Mouse (Mus musculus) small intestine, adult 2 months (tissue): ENCODE data around the gene Clvs2. TPM values are rescaled to one million over a fixed set of nuclear protein-coding genes. Genes with fewer than 3 reads are reported as not detected.

ENCODE experiments used
- H3K27ac ChIP-seq: fragments of 200-500 bp; 2 replicates; pipeline ENCODE4 v1.5.1; 2012; ENCODE audit warnings: low read depth, low read length, control low read depth, inconsistent platforms; ENCODE audit not compliant: insufficient read depth
- H3K27me3 ChIP-seq: fragments of 200-500 bp; 2 replicates; pipeline ENCODE4 v1.6.1; 2012; ENCODE audit warnings: mild to moderate bottlenecking, moderate library complexity, low read length, inconsistent platforms; ENCODE audit not compliant: control insufficient read depth, insufficient read depth
- H3K36me3 ChIP-seq: fragments of 200-500 bp; 2 replicates; pipeline ENCODE4 v1.6.1; 2012; ENCODE audit warnings: mild to moderate bottlenecking, low read length, control low read depth, inconsistent platforms; ENCODE audit not compliant: control insufficient read depth, insufficient read depth
- H3K4me1 ChIP-seq: fragments of 200-500 bp; 2 replicates; pipeline ENCODE4 v1.6.1; 2012; ENCODE audit warnings: low read length, inconsistent platforms, mixed read lengths; ENCODE audit not compliant: control insufficient read depth, insufficient read depth, insufficient read length
- H3K4me3 ChIP-seq: fragments of 200-500 bp; 2 replicates; pipeline ENCODE4 v1.5.1; 2012; ENCODE audit warnings: low read depth, mild to moderate bottlenecking, control low read depth, inconsistent platforms, low read length, moderate library complexity
- CTCF ChIP-seq: fragments of 200-500 bp; IDR thresholded peaks from 2 replicates; pipeline ENCODE4 v1.5.1; 2012; ENCODE audit warnings: low read depth, mild to moderate bottlenecking, control low read depth, inconsistent platforms, low read length, moderate library complexity, mixed read lengths; ENCODE audit not compliant: insufficient replicate concordance, insufficient read length; ENCODE audit errors: extremely low read depth
- POLR2A ChIP-seq: fragments of 200-500 bp; IDR thresholded peaks from 2 replicates; pipeline ENCODE4 v1.6.1; 2012; ENCODE audit warnings: low read depth, mild to moderate bottlenecking, control low read depth, inconsistent platforms, low read length, moderate library complexity
- WGBS: fragments of 180-500 bp; shearing (Covaris S2); methylation state at CpG from one replicate; pipeline ENCODE4 v1.1.7; 2018; 5-methylcytosine and 5-hydroxymethylcytosine counted together
- polyA plus RNA-seq: library from polyadenylated mRNA; depleted of rRNA; stranded (reverse); fragments of >200 nt; gene quantifications from 2 replicates; pipeline ENCODE4 v1.2.3, GENCODE M21; 2012; rRNA removed

Clvs2 gene
- polyA plus RNA-seq, result not detected in 2 replicates

DNA sequence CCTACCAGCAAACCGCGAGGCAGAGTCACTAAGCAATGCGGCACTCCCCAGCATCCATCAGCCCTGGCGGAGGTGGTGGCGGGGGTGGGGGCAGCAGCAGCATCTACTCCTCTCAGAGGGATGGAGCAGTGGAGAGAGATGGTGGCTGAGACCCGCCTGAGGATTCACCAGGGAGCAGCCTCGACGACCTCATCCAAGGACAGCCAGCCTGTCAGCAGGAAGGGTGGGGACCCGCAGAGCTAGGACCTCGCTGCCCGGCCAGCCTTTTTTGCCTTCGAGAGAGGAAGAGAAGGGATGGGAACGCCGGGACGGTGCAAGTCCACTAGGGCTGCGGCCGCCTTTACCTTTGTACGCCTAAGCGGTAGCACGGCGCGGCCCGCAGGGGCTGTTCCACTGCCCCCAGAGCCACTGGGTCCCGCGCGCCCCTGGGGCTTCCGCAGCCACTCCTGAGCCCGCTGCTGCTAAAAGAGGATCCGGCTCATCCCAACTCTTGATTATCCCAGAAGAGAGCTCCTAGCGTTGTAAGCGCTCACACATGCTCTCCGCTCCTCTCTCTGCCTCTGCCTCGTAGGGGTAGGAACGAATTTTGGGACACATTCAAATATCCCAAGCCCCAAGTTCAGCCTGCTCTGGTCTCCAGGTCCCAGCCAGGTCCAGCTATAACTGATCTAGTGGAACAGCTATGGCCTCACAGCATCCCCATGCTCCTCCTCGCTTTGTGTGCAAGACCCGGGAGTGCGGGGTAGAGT is at the start of gene Clvs2:
Clvs2 (minus strand) TSS at position 639 of the 749 bp plus-strand sequence.
- no peaks in the 10 kb centered on the region for H3K27me3 ChIP-seq
- H3K4me1 ChIP-seq, result no peaks in the 10 kb centered on the region
- no peak within 1 kb of the TSS for H3K27ac ChIP-seq
- H3K36me3 ChIP-seq, result no peaks in the 10 kb centered on the region
- TF ChIP-seq POLR2A, result no peak
- no peak for TF ChIP-seq CTCF
- H3K4me3 ChIP-seq, result no peak within 1 kb of the TSS
- WGBS, result 16% methylated on average over 37 of the region's 37 CpGs

DNA sequence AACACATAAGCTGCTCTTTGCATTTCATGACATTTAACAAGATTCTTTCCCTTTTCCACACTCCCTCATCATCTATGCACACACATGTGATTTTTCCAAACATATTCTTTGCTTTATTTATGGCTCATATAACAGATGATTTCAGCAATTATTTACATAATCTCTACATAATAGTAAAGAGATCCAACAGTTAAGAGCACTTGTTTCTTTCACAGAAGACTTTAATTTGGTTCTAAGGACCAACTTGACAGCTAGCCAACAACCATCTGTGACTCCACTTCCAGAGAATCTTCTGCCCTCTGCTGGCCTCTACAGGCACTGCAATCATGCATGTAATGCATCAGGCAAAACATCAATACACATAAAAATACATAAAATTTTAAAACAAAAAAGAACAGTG is 28.6 kb upstream of the Clvs2 start:
- Histone ChIP-seq H3K27me3 (no peaks in the 10 kb centered on the region), H3K36me3 (no peaks in the 10 kb centered on the region), H3K4me1 (no peaks in the 10 kb centered on the region), H3K4me3 (no peak overlapping the region), H3K27ac (no peak overlapping the region)
- no peak for TF ChIP-seq CTCF
- no peak for TF ChIP-seq POLR2A

DNA sequence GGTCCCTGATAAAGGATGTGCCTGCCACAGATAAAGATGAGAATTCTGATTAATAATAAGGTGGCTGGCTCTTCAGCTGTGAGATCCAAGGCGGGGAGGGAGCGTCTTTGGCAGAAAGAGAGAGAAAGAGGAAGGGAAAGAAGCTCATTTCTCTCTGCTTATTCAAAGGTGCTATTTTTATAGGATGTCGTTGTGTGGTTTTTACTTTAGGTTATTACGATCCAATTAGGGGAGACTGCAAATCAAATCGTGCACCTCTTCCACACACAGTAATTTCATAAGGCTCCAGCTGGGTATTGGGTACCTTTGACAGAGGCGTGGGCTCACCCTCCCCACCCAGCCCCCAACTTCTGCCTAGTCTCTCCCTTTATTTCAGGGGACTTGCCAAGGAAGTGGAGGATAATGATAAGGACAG is 985 bp downstream of the Clvs2 start:
- TF ChIP-seq CTCF (no peak), POLR2A (no peak)
- WGBS, result 55% methylated on average over 6 of the region's 6 CpGs

DNA sequence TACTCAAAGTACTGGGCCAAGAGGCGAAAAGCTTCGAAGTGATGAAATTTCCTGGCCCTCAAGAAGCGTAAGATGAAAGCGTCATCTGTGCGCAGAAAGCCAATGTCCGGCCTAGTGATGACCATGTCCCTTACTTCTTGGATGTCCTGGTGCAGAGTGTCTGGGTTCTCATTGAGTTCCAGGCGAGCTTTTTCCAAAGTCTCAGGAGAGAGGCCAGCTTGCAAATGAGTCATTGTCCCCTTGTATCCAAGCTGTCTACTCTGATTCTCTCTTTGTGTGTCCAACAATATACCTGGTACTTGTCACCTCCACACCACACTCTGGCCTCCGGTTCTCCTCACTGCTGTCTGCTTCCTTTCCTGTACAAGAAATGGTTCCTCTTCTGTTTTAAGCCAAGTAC is 1.9 kb downstream of the Clvs2 start:
- Histone ChIP-seq H3K36me3 (no peaks in the 10 kb centered on the region), H3K4me3 (no peak overlapping the region), H3K27me3 (no peaks in the 10 kb centered on the region), H3K27ac (no peak overlapping the region), H3K4me1 (no peaks in the 10 kb centered on the region)
- TF ChIP-seq POLR2A (no peak), CTCF (no peak)
- WGBS, result 88% methylated on average over 8 of the region's 8 CpGs

More for the DNA sequence above, 985 bp downstream of the Clvs2 start:
- Histone ChIP-seq H3K36me3 (no peaks in the 10 kb centered on the region), H3K4me3 (no peak overlapping the region), H3K4me1 (no peaks in the 10 kb centered on the region), H3K27ac (no peak overlapping the region), H3K27me3 (no peaks in the 10 kb centered on the region)

DNA sequence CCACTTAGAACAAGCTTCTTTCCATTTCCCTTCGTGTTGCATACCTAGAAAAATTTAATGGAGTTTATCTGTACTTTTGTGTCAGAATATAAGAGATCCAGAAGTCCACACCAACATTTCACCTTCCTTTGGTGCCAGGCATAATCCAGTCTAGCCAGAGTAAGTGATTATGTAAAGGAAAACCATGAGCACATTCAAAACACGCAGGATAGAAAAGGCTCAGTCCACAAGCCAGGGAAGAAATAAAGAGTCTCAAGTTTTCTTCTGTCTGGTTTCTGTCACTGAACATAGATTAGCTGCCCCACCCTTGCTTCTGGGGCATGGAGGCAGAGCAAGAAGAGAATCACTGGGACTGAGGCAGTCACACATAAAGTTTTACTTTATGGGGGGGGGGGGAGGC is 8.4 kb downstream of the Clvs2 start:
- Histone ChIP-seq H3K4me1 (no peaks in the 10 kb centered on the region), H3K27me3 (no peaks in the 10 kb centered on the region), H3K36me3 (no peaks in the 10 kb centered on the region), H3K27ac (no peak overlapping the region), H3K4me3 (no peak overlapping the region)
- WGBS, result 53% methylated on average over 2 of the region's 2 CpGs
- TF ChIP-seq POLR2A (no peak), CTCF (no peak)

DNA sequence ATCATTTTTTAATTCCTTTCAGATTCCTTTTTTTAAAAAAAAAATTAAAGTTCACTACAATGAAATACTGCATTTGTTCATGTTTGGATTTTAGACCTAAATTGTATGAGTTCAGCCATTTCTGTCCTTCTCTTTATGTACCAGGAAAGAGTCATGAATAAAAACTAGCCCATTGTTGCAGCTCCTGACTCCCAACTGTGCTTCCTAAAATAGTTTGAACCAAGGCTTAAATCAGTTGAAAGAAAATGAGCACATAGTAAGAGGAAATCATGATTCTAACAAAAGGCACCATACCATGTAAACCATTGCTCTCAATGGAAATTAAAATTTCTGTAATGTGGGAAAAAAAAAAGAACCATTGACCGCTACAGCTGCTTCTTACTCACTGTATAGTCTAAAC is 11.4 kb downstream of the Clvs2 start:
- Histone ChIP-seq H3K27ac (no peak overlapping the region), H3K4me3 (no peak overlapping the region), H3K27me3 (no peaks in the 10 kb centered on the region), H3K36me3 (no peaks in the 10 kb centered on the region), H3K4me1 (no peaks in the 10 kb centered on the region)
- TF ChIP-seq CTCF, result no peak
- no peak for TF ChIP-seq POLR2A
- 84% methylated on average over 1 of the region's 1 CpGs for WGBS

DNA sequence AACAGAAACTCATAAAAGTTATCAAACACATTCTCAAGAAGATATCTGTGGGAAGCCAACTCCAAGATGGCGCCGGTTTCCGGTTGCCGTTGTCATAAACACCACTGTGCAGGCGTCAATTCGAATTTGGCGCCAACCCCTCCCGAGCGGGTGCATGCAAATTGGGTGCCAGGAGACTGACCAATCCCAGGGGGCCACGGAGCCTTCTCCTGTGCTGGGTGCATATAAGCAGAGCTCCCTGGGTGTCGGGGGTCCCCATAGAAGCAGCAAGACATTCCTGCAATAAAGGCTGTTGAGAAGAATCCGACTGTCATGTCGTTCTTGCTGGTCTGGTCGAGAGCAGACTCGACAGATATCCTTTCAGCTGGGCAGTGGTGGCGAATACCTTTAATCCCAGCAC is 31.8 kb downstream of the Clvs2 start:
- no peak for TF ChIP-seq POLR2A
- no peak for TF ChIP-seq CTCF
- Histone ChIP-seq H3K36me3 (no peaks in the 10 kb centered on the region), H3K27ac (no peak overlapping the region), H3K4me1 (no peaks in the 10 kb centered on the region), H3K27me3 (no peaks in the 10 kb centered on the region), H3K4me3 (no peak overlapping the region)
- 93% methylated on average over 16 of the region's 16 CpGs for WGBS
